Mouse (Mus musculus) kidney, embryonic 16.5 days (tissue): ENCODE measurements at regions not wholly inside any gene's neighbourhood (a gene's known extent, or its start where the extent isn't known, plus 50 kb on each side); places are given as distances from the start of the nearest gene placed in this dataset.

Experiments used
- ATAC-seq: fragments of 200-750 bp; cut with Nextera tagmentation; 2 replicates; pipeline ENCODE4 v1.8.0; 2017; ENCODE audit warnings: moderate TSS enrichment; ENCODE audit not compliant: low FRiP score, low TSS enrichment
- H3K27ac ChIP-seq: fragments of 300-500 bp; sonication (generic); 2 replicates; pipeline ENCODE4 v1.5.1; 2014; ENCODE audit warnings: low read length
- H3K27me3 ChIP-seq: fragments of 300-500 bp; sonication (generic); 2 replicates; pipeline ENCODE4 v1.6.1; 2014; ENCODE audit warnings: low read length, control low read depth, mixed read lengths; ENCODE audit not compliant: insufficient read depth
- H3K36me3 ChIP-seq: fragments of 300-500 bp; sonication (generic); 2 replicates; pipeline ENCODE4 v1.6.1; 2014; ENCODE audit warnings: low read length, control low read depth, mixed read lengths; ENCODE audit not compliant: insufficient read depth
- H3K4me1 ChIP-seq: fragments of 300-500 bp; sonication (generic); 2 replicates; pipeline ENCODE4 v1.6.1; 2014; ENCODE audit warnings: low read length, control low read depth, mixed read lengths; ENCODE audit not compliant: insufficient read depth
- H3K4me2 ChIP-seq: fragments of 300-500 bp; sonication (generic); replicated peaks from 2 replicates; pipeline ENCODE4 v1.6.1; 2014; ENCODE audit warnings: low read depth, low read length
- H3K4me3 ChIP-seq: fragments of 300-500 bp; sonication (generic); 2 replicates; pipeline ENCODE4 v1.5.1; 2014; ENCODE audit warnings: mild to moderate bottlenecking, low read length
- H3K9ac ChIP-seq: fragments of 300-500 bp; sonication (generic); replicated peaks from 2 replicates; pipeline ENCODE4 v1.6.1; 2014; ENCODE audit warnings: low read length
- H3K9me3 ChIP-seq: fragments of 300-500 bp; sonication (generic); 2 replicates; pipeline ENCODE4 v1.6.1; 2016; ENCODE audit warnings: low read length, control low read depth
- WGBS: fragments of 180-500 bp; shearing (Covaris S2); extraction: QIAGEN DNeasy Blood & Tissue Kit; methylation state at CpG from one replicate; pipeline ENCODE4 v1.1.7; 2014; 5-methylcytosine and 5-hydroxymethylcytosine counted together

GRCm38 (mm10) chr10:38875667-38876245, 54.2 kb upstream of the Rfpl4b start:
- Histone ChIP-seq H3K4me1 (0 out of 2 replicates have a peak, but pooled peaks cover under 1% of the 10 kb centered on the region), H3K27ac (no peak overlapping the region), H3K4me3 (no peak overlapping the region), H3K27me3 (no peaks in the 10 kb centered on the region), H3K9me3 (no peaks in the 10 kb centered on the region), H3K4me2 (no peak overlapping the region), H3K9ac (no peak overlapping the region), H3K36me3 (no peaks in the 10 kb centered on the region)
- 14% methylated on average over 5 of the region's 5 CpGs for WGBS
- no peak for ATAC-seq

- Histone ChIP-seq H3K27me3 (no peaks in the 10 kb centered on the region), H3K9me3 (no peaks in the 10 kb centered on the region), H3K27ac (no peak overlapping the region), H3K4me2 (no peak overlapping the region), H3K36me3 (no peaks in the 10 kb centered on the region), H3K4me1 (peaks cover 9% of the 10 kb centered on the region), H3K9ac (no peak overlapping the region), H3K4me3 (no peak overlapping the region)
- 92% methylated on average over 7 of the region's 7 CpGs for WGBS
- no peak for ATAC-seq
Observed at GRCm38 (mm10) chr10:38879271-38879670, 57.7 kb upstream of the Rfpl4b start.

- H3K4me1 ChIP-seq, result peaks cover 15% of the 10 kb centered on the region
- no peak overlapping the region for H3K9ac ChIP-seq
- no peak overlapping the region for H3K4me3 ChIP-seq
- ATAC-seq, result no peak
- H3K27ac ChIP-seq, result peak overlapping the region; percentile 26; the same call in 1 of the 2 replicates
- H3K36me3 ChIP-seq, result no peaks in the 10 kb centered on the region
- H3K4me2 ChIP-seq, result no peak overlapping the region
- no peaks in the 10 kb centered on the region for H3K27me3 ChIP-seq
- H3K9me3 ChIP-seq, result no peaks in the 10 kb centered on the region
- 63% methylated on average over 7 of the region's 7 CpGs for WGBS
Observed at GRCm38 (mm10) chr10:38880642-38881187, 59.1 kb upstream of the Rfpl4b start.

GRCm38 (mm10) chr10:38882154-38882553, 60.6 kb upstream of the Rfpl4b start:
- H3K9me3 ChIP-seq, result no peaks in the 10 kb centered on the region
- no peaks in the 10 kb centered on the region for H3K36me3 ChIP-seq
- 0 out of 2 replicates have a peak overlapping the region, but pooled peaks have one; percentile 17 for H3K27ac ChIP-seq
- 64% methylated on average over 6 of the region's 6 CpGs for WGBS
- no peak overlapping the region for H3K4me2 ChIP-seq
- no peak overlapping the region for H3K9ac ChIP-seq
- peaks cover 15% of the 10 kb centered on the region for H3K4me1 ChIP-seq
- H3K4me3 ChIP-seq, result no peak overlapping the region
- ATAC-seq, result no peak
- no peaks in the 10 kb centered on the region for H3K27me3 ChIP-seq

- no peak overlapping the region for H3K4me3 ChIP-seq
- peaks cover 15% of the 10 kb centered on the region for H3K4me1 ChIP-seq
- H3K4me2 ChIP-seq, result no peak overlapping the region
- peak overlapping the region; percentile 61 for H3K27ac ChIP-seq
- H3K36me3 ChIP-seq, result no peaks in the 10 kb centered on the region
- no peak overlapping the region for H3K9ac ChIP-seq
- no peaks in the 10 kb centered on the region for H3K9me3 ChIP-seq
- 34% methylated on average over 2 of the region's 2 CpGs for WGBS
- ATAC-seq, result peak; percentile 86
- no peaks in the 10 kb centered on the region for H3K27me3 ChIP-seq
Observed at GRCm38 (mm10) chr10:38883816-38884599, 62.4 kb upstream of the Rfpl4b start.

- no peaks in the 10 kb centered on the region for H3K9me3 ChIP-seq
Observed at GRCm38 (mm10) chr10:38884641-38885040, 63.1 kb upstream of the Rfpl4b start.

GRCm38 (mm10) chr10:38886441-38886840, 64.9 kb upstream of the Rfpl4b start:
- ATAC-seq, result no peak
- no peaks in the 10 kb centered on the region for H3K36me3 ChIP-seq
- H3K4me3 ChIP-seq, result no peak overlapping the region
- H3K27ac ChIP-seq, result no peak overlapping the region
- WGBS, result 58% methylated on average over 2 of the region's 2 CpGs
- H3K9ac ChIP-seq, result no peak overlapping the region
- H3K4me1 ChIP-seq, result peaks cover 11% of the 10 kb centered on the region
- H3K9me3 ChIP-seq, result no peaks in the 10 kb centered on the region
- no peak overlapping the region for H3K4me2 ChIP-seq
- H3K27me3 ChIP-seq, result no peaks in the 10 kb centered on the region

More at GRCm38 (mm10) chr10:38884641-38885040, 63.1 kb upstream of the Rfpl4b start:
- Histone ChIP-seq H3K36me3 (no peaks in the 10 kb centered on the region), H3K9ac (no peak overlapping the region), H3K4me3 (no peak overlapping the region), H3K4me1 (peaks cover 15% of the 10 kb centered on the region), H3K27me3 (no peaks in the 10 kb centered on the region), H3K4me2 (no peak overlapping the region), H3K27ac (peak overlapping the region; percentile 61)
- WGBS, result 62% methylated on average over 4 of the region's 4 CpGs
- 0 out of 2 replicates have a peak, but pooled peaks have one; percentile 14 for ATAC-seq

GRCm38 (mm10) chr10:38887896-38888295, 66.3 kb upstream of the Rfpl4b start:
- no peak for ATAC-seq
- Histone ChIP-seq H3K9me3 (no peaks in the 10 kb centered on the region), H3K27me3 (no peaks in the 10 kb centered on the region), H3K4me2 (no peak overlapping the region), H3K27ac (no peak overlapping the region), H3K4me1 (peaks cover 11% of the 10 kb centered on the region), H3K4me3 (no peak overlapping the region), H3K9ac (no peak overlapping the region), H3K36me3 (no peaks in the 10 kb centered on the region)
- WGBS, result 79% methylated on average over 9 of the region's 9 CpGs

- H3K4me2 ChIP-seq, result no peak overlapping the region
- no peak overlapping the region for H3K27ac ChIP-seq
- no peak overlapping the region for H3K4me3 ChIP-seq
- no peaks in the 10 kb centered on the region for H3K9me3 ChIP-seq
- no peaks in the 10 kb centered on the region for H3K27me3 ChIP-seq
- no peak for ATAC-seq
- WGBS, result 62% methylated on average over 1 of the region's 1 CpGs
- H3K9ac ChIP-seq, result no peak overlapping the region
- H3K4me1 ChIP-seq, result no peaks in the 10 kb centered on the region
- no peaks in the 10 kb centered on the region for H3K36me3 ChIP-seq
Observed at GRCm38 (mm10) chr10:38894706-38895105, 70.6 kb upstream of the Lama4 start.

- no peak overlapping the region for H3K4me3 ChIP-seq
- no peaks in the 10 kb centered on the region for H3K9me3 ChIP-seq
- H3K36me3 ChIP-seq, result no peaks in the 10 kb centered on the region
- H3K27me3 ChIP-seq, result no peaks in the 10 kb centered on the region
- H3K4me2 ChIP-seq, result no peak overlapping the region
- H3K4me1 ChIP-seq, result no peaks in the 10 kb centered on the region
- ATAC-seq, result no peak
- H3K9ac ChIP-seq, result no peak overlapping the region
- H3K27ac ChIP-seq, result no peak overlapping the region
- WGBS, result 87% methylated on average over 3 of the region's 3 CpGs
Observed at GRCm38 (mm10) chr10:38895656-38896055, 69.7 kb upstream of the Lama4 start.
